Mouse (Mus musculus): ENCODE data around the gene Prlh. TPM values are rescaled to one million over a fixed set of nuclear protein-coding genes. Genes with fewer than 3 reads are reported as not detected.
A peak's percentile ranks its signal among the peaks of the same experiment; 100 is the strongest.

Gene Prlh
- polyA plus RNA-seq, 1 experiment: not detected

DNA sequence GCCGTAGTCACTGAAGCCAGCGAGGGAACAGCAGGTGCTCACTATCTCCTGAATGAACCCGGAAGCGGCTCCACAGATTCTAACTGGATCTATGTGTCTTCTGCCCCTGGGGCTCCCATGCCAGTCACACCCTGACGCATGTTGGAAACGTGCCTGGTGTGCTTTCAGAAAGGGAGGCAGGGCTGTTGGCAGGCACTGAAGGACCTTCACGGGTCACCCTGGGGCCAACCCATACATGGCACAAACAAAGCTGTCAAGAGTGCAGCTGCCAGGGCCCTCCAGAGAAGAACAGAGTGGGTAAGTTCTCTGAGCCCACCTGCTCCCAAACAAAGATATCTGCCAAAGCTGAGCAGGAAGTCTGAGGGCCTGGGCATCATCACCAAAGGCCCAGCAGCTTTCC is 14.7 kb downstream of the Prlh start:
- H3K4me3 ChIP-seq (ENCODE audit: insufficient read depth, low read depth, low read length): no peak overlapping the region
- no peak overlapping the region for H3K27ac ChIP-seq (ENCODE audit: insufficient read depth, low read depth, low read length)
- no peak for TF ChIP-seq CTCF (IDR thresholded peaks at IDR 0.05; ENCODE audit: insufficient read depth, low read depth, low read length)
- TF ChIP-seq POLR2A (IDR thresholded peaks at IDR 0.05; ENCODE audit: insufficient read depth, low read depth, low read length): no peak
- H3K4me1 ChIP-seq (ENCODE audit: control insufficient read depth, insufficient read depth, low read length): no peaks in the 10 kb centered on the region; the same call in 1 of the 2 replicates
- WGBS: 54% methylated on average over 7 of the region's 7 CpGs

DNA sequence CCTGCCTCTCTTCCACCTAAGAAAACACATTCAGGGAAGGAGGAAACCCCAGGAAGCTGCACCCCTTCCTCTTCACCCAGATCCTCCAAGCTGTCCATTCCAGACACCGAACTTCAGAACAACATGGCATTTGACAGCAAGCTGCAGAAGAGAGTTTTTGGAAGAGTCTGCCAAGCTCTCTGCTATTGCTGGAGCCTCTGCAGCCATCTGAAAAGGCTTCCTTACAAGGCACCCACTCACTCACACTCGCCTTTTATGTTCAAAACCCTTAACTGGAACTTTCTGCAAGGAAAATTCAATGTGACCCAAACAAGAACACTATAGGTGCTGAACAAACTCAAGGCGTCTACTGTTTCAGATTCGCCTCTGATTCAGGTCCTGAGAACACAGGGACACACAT is 15.7 kb downstream of the Prlh start:
- H3K4me1 ChIP-seq (ENCODE audit: control insufficient read depth, insufficient read depth, low read length): peaks cover 3% of the 10 kb centered on the region
- TF ChIP-seq POLR2A (IDR thresholded peaks at IDR 0.05; ENCODE audit: insufficient read depth, low read depth, low read length) (no peak), CTCF (IDR thresholded peaks at IDR 0.05; ENCODE audit: insufficient read depth, low read depth, low read length) (no peak)
- no peak overlapping the region for H3K27ac ChIP-seq (ENCODE audit: insufficient read depth, low read depth, low read length)
- 64% methylated on average over 4 of the region's 4 CpGs for WGBS
- H3K4me3 ChIP-seq (ENCODE audit: insufficient read depth, low read depth, low read length): no peak overlapping the region

DNA sequence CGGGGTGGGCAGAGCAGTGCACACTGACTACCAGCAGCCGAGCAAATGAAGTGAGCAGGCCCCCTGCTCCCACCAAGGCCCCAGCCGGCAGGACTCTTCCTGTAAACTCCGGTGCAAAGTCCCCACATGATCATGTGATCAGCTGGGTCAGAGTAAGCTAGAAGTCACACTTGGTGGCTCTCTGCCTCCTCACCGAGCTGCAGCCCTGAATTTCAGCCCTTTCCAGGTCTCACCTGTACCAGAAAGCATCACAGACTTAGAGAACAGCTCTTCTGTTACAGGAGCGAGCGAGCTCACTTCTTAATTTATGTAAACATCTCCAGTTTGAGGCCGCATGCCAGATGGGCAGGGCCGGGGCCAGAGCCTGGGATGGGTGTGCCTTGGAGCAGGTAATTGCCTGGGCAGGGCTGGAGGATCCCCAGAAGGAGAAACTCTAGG is 16.5 kb downstream of the Prlh start, which contains the start of gene Rab17:
Gene Rab17, minus strand, starts transcription at position 315 of the 438 bp plus-strand sequence.
- TF ChIP-seq CTCF (IDR thresholded peaks at IDR 0.05; ENCODE audit: insufficient read depth, low read depth, low read length): no peak
- no peak for TF ChIP-seq POLR2A (IDR thresholded peaks at IDR 0.05; ENCODE audit: insufficient read depth, low read depth, low read length)
- H3K27ac ChIP-seq (ENCODE audit: insufficient read depth, low read depth, low read length): no peak within 1 kb of the TSS
- WGBS: 68% methylated on average over 9 of the region's 9 CpGs
- no peak within 1 kb of the TSS for H3K4me3 ChIP-seq (ENCODE audit: insufficient read depth, low read depth, low read length)
- H3K4me1 ChIP-seq (ENCODE audit: control insufficient read depth, insufficient read depth, low read length): peaks cover 3% of the 10 kb centered on the region

DNA sequence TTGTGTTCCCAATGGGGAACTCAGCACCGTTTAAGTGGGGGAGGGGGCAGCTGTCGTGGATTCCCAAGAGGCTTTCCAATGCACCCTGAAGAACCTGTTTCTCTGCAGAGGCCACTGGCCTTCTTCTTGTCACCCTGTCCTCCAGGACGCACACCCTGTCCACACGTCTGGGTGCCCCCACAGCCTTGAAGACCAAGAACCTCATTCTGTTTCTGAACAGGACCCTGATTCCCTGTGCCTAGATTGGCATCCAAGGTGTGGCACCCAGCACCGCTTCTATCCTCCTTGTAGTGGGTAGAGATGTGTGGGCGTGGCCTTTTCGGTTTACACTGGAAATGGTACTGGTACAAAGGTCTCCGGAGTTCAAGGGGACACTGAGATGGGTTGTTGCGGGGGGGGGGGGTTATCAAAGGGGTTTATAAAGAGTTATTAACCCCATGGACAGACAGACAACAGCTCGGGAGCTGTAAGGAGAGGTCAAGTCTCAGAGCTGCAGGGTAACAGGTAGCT is 17.0 kb downstream of the Prlh start:
- Histone ChIP-seq H3K27ac (ENCODE audit: insufficient read depth, low read depth, low read length) (no peak overlapping the region), H3K4me1 (ENCODE audit: control insufficient read depth, insufficient read depth, low read length) (peaks cover 6% of the 10 kb centered on the region), H3K4me3 (ENCODE audit: insufficient read depth, low read depth, low read length) (no peak overlapping the region)
- 86% methylated on average over 10 of the region's 10 CpGs for WGBS
- TF ChIP-seq CTCF (IDR thresholded peaks at IDR 0.05; ENCODE audit: insufficient read depth, low read depth, low read length) (no peak), POLR2A (IDR thresholded peaks at IDR 0.05; ENCODE audit: insufficient read depth, low read depth, low read length) (no peak)

DNA sequence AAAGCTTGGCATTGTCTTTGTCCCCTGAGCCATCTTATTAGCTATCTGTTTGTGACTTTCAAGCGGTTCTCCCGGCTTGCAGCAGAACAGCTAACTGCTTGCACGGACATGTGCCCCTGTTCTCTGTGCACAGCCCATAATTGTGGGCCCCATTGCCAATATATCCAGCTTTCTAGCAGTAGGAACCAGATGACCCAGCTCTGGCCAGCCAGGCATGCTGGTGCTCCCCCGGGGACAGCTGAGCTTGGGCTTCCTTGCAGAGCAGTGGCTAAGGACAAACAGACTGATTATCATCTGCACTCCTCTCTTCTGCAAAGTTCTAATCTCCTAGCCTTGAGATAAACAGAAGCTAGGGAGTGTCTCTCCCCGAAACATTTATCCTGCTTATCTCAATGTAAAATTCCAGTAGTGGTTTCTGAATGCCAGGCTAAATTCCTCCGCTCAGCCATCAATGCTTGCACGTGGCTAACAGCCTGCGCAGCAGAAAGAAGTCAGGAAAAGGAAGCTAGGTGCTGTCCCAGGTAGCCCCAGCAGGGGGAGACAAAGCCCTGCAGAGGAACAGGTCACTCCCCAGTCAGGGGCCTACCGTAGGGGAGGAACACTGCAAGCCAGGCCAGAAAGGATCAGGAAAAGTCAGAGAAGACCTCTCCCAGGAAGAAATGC is 20.1 kb downstream of the Prlh start:
- TF ChIP-seq CTCF (IDR thresholded peaks at IDR 0.05; ENCODE audit: insufficient read depth, low read depth, low read length) (peak; percentile 98), POLR2A (IDR thresholded peaks at IDR 0.05; ENCODE audit: insufficient read depth, low read depth, low read length) (no peak)
- Histone ChIP-seq H3K27ac (ENCODE audit: insufficient read depth, low read depth, low read length) (no peak overlapping the region), H3K4me3 (ENCODE audit: insufficient read depth, low read depth, low read length) (no peak overlapping the region), H3K4me1 (ENCODE audit: control insufficient read depth, insufficient read depth, low read length) (peaks cover 14% of the 10 kb centered on the region)
- WGBS: 25% methylated on average over 9 of the region's 9 CpGs

DNA sequence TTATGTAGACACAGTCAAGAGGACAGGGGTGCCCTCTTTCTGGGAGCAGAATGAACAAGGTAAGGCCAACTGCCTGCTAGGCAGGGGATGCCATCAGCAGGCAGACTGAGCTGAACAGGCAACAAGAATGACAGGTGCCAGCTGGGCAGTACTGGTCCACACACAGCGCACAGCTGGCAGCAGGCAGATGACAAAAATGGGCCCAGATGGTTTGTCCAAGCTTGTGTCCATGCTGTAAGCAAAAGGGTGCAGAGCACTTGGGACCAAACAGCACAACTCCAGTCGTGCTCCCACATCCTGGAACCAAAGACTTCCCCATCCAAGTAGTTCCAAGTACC is 20.6 kb downstream of the Prlh start:
- Histone ChIP-seq H3K4me3 (ENCODE audit: insufficient read depth, low read depth, low read length) (no peak overlapping the region), H3K27ac (ENCODE audit: insufficient read depth, low read depth, low read length) (no peak overlapping the region), H3K4me1 (ENCODE audit: control insufficient read depth, insufficient read depth, low read length) (peaks cover 14% of the 10 kb centered on the region)
- WGBS: 88% methylated on average over 2 of the region's 2 CpGs
- TF ChIP-seq CTCF (IDR thresholded peaks at IDR 0.05; ENCODE audit: insufficient read depth, low read depth, low read length): no peak

DNA sequence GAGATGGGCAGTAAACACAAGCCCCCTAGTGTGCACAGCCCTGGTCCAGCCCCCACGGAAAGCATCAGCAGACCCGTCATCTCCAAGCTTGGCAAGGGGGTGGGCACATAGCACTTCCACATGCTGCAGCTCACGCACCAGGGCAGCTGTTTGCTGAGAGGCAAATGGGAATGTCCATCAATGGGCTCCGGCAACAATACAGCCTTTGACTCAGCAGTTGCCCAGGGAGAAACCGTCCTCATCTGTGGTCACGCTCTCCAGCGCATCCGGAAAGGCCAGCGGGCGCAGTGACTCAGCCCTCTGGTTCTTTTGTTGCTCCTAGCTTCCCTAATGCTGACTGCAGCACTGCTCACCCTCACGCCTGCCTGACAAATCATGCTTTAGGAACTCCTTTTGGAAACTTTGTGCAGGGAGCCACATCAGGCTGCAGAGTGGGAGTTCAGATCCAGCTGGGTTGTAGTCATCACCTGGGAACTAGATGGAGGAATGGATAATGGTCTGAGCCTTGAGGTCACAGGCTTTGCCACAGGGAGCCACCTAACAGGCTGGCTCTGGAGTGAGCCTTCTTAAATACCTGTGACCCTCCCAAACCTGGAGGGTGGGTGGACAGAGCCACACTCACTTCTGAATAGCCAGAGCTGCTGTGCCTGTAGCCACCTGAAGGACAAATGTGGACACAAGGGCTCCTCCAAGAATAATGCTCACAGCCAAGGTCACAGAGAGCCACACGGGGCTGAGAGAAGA is 22.2 kb downstream of the Prlh start:
- Histone ChIP-seq H3K27ac (ENCODE audit: insufficient read depth, low read depth, low read length) (peak overlapping the region; percentile 46; the same call in 1 of the 2 replicates), H3K4me1 (ENCODE audit: control insufficient read depth, insufficient read depth, low read length) (peaks cover 14% of the 10 kb centered on the region), H3K4me3 (ENCODE audit: insufficient read depth, low read depth, low read length) (no peak overlapping the region)
- WGBS: 11% methylated on average over 12 of the region's 12 CpGs
- TF ChIP-seq CTCF (IDR thresholded peaks at IDR 0.05; ENCODE audit: insufficient read depth, low read depth, low read length) (no peak), POLR2A (IDR thresholded peaks at IDR 0.05; ENCODE audit: insufficient read depth, low read depth, low read length) (no peak)

DNA sequence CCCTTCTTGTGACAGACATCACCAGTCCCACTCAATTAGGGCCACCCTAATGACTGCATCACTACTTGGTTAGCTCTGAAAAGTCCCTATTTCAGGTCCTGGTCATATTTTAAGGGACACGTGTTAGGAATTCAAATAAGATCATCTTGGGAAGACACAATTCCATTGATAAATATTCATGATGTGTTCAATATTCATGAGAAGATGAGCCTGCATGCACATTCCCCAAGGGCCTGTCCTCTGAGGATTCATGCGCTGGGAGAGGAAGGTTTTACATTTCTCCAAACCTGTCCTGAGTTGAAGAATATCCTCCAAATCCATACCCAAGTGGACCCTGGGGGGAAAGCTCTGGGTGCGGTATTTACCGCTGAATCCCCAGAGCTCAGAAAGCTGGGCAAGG is 23.1 kb downstream of the Prlh start:
- no peak overlapping the region for H3K27ac ChIP-seq (ENCODE audit: insufficient read depth, low read depth, low read length)
- 83% methylated on average over 4 of the region's 4 CpGs for WGBS
- H3K4me3 ChIP-seq (ENCODE audit: insufficient read depth, low read depth, low read length): no peak overlapping the region

DNA sequence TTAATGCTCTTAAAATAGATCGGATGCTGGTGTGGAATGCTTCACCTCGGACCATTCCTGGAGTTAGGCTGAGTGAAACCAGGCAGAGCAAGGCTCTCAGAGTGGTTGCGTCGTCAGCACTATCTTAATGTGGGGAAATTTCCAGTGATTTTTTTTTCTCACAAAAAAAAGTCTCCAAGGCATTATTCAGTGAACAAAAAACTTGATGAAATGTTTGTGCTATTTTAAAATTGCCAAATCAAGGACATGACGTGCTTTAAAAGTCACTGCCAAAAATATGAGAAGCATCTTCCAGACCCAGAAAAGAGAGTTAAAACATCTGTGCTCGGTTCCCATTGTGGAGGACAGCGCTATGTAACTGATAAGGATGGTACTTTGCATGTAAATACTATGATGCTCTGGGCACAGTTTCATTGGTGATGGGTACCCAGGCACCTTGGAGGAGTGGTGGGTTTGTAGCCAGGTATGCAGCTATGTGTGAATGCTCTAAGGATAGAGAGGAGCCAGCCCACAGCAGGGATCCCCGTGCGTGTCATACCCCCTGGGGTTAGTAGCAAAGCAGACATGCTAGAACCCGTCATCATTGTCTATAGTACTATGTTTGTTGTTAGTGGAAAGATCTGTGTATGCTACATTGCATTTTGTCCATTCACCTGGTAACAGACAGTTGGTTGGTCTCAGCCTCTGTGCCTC is 27.9 kb downstream of the Prlh start:
- no peak for TF ChIP-seq POLR2A (IDR thresholded peaks at IDR 0.05; ENCODE audit: insufficient read depth, low read depth, low read length)
- TF ChIP-seq CTCF (IDR thresholded peaks at IDR 0.05; ENCODE audit: insufficient read depth, low read depth, low read length): no peak
- no peak overlapping the region for H3K27ac ChIP-seq (ENCODE audit: insufficient read depth, low read depth, low read length)
- H3K4me3 ChIP-seq (ENCODE audit: insufficient read depth, low read depth, low read length): no peak overlapping the region
- WGBS: 51% methylated on average over 10 of the region's 10 CpGs
- no peaks in the 10 kb centered on the region for H3K4me1 ChIP-seq (ENCODE audit: control insufficient read depth, insufficient read depth, low read length)

More for the DNA sequence above, 23.1 kb downstream of the Prlh start:
- TF ChIP-seq CTCF (IDR thresholded peaks at IDR 0.05; ENCODE audit: insufficient read depth, low read depth, low read length) (no peak), POLR2A (IDR thresholded peaks at IDR 0.05; ENCODE audit: insufficient read depth, low read depth, low read length) (no peak)
- peaks cover 14% of the 10 kb centered on the region for H3K4me1 ChIP-seq (ENCODE audit: control insufficient read depth, insufficient read depth, low read length)

Data from olfactory bulb, adult 2 months (tissue).